8 mouse cellular contexts compared by ENCODE assay signal in the genomic region with DNA sequence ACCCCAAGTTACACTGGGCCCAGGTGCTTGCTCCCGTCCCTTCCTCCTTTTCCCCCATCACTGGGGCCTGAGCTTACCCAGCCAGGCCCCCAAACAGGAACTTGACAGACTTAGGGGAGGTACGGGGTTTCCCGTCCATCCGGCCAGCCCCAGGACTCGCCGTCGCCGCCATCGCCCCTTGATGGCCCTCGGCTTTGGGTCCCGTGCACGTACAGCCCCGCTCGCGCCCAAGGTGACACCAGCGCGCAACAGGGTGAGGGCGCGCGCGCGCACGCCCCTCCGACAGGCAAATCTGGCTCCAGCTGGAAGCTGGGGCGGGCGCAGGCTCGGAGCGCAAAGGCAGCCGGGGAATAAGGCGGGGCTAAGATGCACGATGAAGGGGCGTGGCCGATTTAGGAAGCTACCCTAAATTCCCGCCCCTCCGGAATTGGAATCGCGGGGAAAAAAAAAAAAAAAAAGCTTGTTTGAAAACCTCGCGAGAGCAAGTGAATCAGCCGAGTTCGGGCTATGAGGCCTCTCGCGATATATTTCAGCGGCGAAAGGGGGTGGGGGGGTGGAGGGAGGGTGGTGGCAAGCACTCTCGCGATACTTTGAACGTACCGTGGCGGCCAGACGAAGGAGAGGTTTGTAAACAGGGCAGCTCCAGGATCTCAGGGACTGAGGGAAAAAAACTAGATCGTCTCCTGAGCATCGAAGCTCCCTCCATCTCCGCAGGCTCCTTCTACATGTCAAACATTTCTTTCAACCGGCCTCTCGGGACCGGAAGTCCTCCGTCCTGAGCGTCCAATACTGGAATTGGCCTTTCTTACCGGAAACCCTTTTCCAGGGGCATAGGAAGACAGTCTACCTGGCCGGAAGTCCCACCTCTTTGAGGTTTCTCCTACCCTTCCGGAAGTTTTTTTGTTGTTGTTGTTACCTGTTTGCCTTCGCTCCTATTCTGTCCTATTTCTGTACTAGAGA. TPM values are rescaled to one million over a fixed set of nuclear protein-coding genes. Genes with fewer than 3 reads are reported as not detected.
DNase-seq lines count a peak whose midpoint lies in the region; ATAC-seq and TF ChIP-seq lines count a peak whose summit lies in the region.

A gene (plus strand): TSS at position 545 of the 960 bp plus-strand sequence.
A gene (minus strand): TSS at position 789 of the 960 bp plus-strand sequence.

- peaks cover 59% of the 10 kb centered on the region for H3K4me1 ChIP-seq in hindbrain, embryonic 10.5 days (replicated peaks)
- peaks cover 19% of the 10 kb centered on the region; the same call in 1 of the 2 replicates for H3K4me1 ChIP-seq in lung, postnatal 0 days (ENCODE audit: insufficient read depth, low read depth, low read length)

- WGBS in hindbrain, embryonic 10.5 days, result under 1% methylated on average over 63 of the region's 63 CpGs
- WGBS in lung, postnatal 0 days, result under 1% methylated on average over 63 of the region's 63 CpGs

- no peaks in the 10 kb centered on the region for H3K27me3 ChIP-seq in hindbrain, embryonic 10.5 days (ENCODE audit: insufficient read depth, poor library complexity, severe bottlenecking)
- no peaks in the 10 kb centered on the region for H3K27me3 ChIP-seq in lung, postnatal 0 days (replicated peaks; ENCODE audit: insufficient read depth, low read length)

- H3K4me2 ChIP-seq in lung, postnatal 0 days (replicated peaks; ENCODE audit: low read depth, low read length), result peak within 1 kb of the TSS; percentile 96

- peak; percentile 78 for ATAC-seq in frontal cortex, adult (ENCODE audit: low TSS enrichment)
- ATAC-seq in lung, postnatal 0 days, result peak; percentile 92

- H3K4me3 ChIP-seq in hindbrain, embryonic 10.5 days, result peak within 1 kb of the TSS; percentile 86
- H3K4me3 ChIP-seq in lung, postnatal 0 days (ENCODE audit: low read depth, low read length), result peak within 1 kb of the TSS; percentile 70

- TF ChIP-seq EP300 in lung, postnatal 0 days (IDR thresholded peaks at IDR 0.05), result peak; percentile 90

- peak; percentile 44 for TF ChIP-seq CTCF in lung, postnatal 0 days (IDR thresholded peaks at IDR 0.05)

- peaks cover 69% of the 10 kb centered on the region for H3K36me3 ChIP-seq in hindbrain, embryonic 10.5 days
- H3K36me3 ChIP-seq in lung, postnatal 0 days (ENCODE audit: insufficient read depth, low read length), result peaks cover 43% of the 10 kb centered on the region

- peak within 1 kb of the TSS; percentile 92 for H3K27ac ChIP-seq in hindbrain, embryonic 10.5 days
- H3K27ac ChIP-seq in lung, postnatal 0 days (ENCODE audit: low read length), result peak within 1 kb of the TSS; percentile 97

- DNase-seq in MN1 (ENCODE audit: low spot score), result peak; percentile 99
- peak; percentile 98 for DNase-seq in cerebellum, adult 9-10 months
- peak; percentile 97 for DNase-seq in hindbrain, embryonic 10.5 days (ENCODE audit: low spot score)
- DNase-seq in layer of hippocampus, adult 9-11 months, result peak; percentile 97
- DNase-seq in lung, postnatal 0 days (ENCODE audit: low spot score), result peak; percentile 100
- DNase-seq in ovary, postnatal 14 days (ENCODE audit: low spot score), result peak; percentile 86
- peak; percentile 99 for DNase-seq in thymus, postnatal 14 days

- H3K9me3 ChIP-seq in hindbrain, embryonic 10.5 days, result no peaks in the 10 kb centered on the region
- no peaks in the 10 kb centered on the region for H3K9me3 ChIP-seq in lung, postnatal 0 days (ENCODE audit: low read length)

- H3K9ac ChIP-seq in lung, postnatal 0 days (replicated peaks; ENCODE audit: low read depth), result peak within 1 kb of the TSS; percentile 92

RNA-seq across cellular contexts. Expression of the first gene that starts in this region (rescaled TPM):
- polyA plus RNA-seq in hindbrain, embryonic 10.5 days (2016; fragmentation: Nextera tagmentation; extraction: Ambion mirVana), result 90.6 and 97.1 TPM in 2 replicates
- polyA plus RNA-seq in lung, postnatal 0 days (2015; fragmentation: Nextera tagmentation; extraction: Ambion mirVana), result 112 and 119 TPM in 2 replicates

RNA-seq across cellular contexts. Expression of the second gene that starts in this region (rescaled TPM):
- polyA plus RNA-seq in hindbrain, embryonic 10.5 days (2016; fragmentation: Nextera tagmentation; extraction: Ambion mirVana), result 144 and 155 TPM in 2 replicates
- polyA plus RNA-seq in lung, postnatal 0 days (2015; fragmentation: Nextera tagmentation; extraction: Ambion mirVana), result 118 and 121 TPM in 2 replicates

Comparison
In these comparisons a context has a peak if more than half of its experiments do, and no peak if none do; other contexts are left out.
1. Peak in every context shown above with its lines: DNase-seq, ATAC-seq, H3K4me3 ChIP-seq and H3K27ac ChIP-seq.